Mouse (Mus musculus) stomach, postnatal 0 days (tissue): Measurements from ENCODE around the gene Pde2a.

Experiments used
- CTCF ChIP-seq: IDR thresholded peaks from 2 replicates; pipeline ENCODE4 v1.5.1; 2016; ENCODE audit warnings: antibody characterized with exemption, low read depth, mild to moderate bottlenecking, moderate library complexity
- EP300 ChIP-seq: optimal IDR thresholded peaks from 2 replicates; pipeline ENCODE3; 2016; ENCODE audit warnings: antibody characterized with exemption

- no peak for TF ChIP-seq EP300
- TF ChIP-seq CTCF, result no peak
These were observed 38.6 kb downstream of the Pde2a start for GRCm38 (mm10) chr7:101459923-101460607.
